Mouse (Mus musculus): ENCODE measurements around the gene Pmpca.
"Not testable (repeated sequence)": the region's sequence is repeated elsewhere in the genome, so short reads cannot be mapped to it uniquely, and the experiment has no call there.

Gene Pmpca

DNA sequence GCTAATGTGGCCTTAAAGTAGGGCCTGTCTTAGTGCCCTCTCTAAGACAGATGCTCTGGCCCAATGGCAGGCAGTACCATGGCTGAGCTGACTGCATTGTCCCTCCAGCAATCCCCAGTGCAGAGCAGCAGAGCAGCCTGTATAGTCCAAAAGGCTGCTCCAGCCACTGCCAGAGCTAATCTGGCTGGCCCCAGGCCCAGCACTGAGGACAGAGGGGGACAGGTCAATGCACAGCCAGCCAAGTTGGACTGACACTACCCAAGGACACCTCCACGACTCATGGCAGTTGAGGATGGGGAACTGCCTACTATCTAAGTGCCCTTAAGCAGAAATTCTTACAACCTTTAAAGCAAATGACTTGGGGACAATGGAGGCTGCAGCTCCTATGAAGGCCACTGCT is 20.6 kb upstream of the Pmpca start:
- no peak for DNase-seq (ENCODE audit: inconsistent ontology term)

DNA sequence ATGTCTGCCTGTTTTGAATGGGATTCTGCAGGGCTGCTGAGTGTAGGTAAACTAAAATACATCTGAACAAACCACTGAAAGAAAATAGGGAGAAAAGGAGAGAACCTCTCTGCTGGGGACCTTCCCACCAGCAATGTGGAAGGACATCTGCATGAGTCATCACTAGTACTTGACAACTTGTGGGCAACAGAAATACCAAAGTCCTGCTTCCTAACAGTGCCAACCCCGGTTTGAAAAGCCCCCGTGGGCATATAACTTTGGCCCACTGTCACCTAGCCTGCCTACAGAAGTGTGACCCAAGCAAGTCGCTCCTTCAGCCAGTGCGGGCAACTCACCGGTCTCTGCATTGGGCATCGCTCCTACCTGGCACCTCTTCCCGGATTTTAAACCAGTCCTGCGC is 16.7 kb upstream of the Pmpca start:
- DNase-seq (ENCODE audit: inconsistent ontology term) = no peak

DNA sequence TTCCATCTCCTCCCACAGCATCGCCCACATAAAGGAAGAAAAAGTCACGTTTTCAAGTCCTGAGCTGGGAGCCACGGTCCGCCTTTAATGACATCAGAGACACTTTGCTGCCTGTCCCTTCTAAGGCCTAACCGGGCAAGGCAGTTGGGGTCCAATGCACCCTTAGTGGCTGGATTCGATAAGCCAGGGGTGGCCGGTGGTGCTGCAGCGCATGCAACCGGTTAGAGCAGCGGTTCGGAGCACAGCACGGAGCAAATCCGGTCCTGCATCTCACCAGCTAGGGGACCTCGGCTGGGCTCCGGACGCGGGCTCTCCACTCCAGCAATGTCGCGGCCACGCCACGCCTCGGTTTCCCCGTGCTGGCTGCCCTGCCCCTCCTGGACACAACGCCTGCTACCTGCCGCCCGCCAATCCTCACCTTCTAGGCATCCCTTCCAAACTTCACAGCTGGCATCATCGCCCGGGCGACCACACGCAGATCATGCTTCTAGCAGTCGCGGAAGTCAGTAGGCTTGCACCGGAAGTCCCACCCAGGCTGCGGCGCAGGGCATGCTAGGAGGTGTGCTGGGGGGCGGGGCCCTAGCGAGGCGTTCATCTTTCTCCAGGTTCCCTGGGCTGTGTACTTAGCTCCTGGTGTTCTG is 8.9 kb upstream of the Pmpca start, which contains the start of gene Snapc4:
Gene Snapc4 (minus strand): TSS at position 523 of the 641 bp plus-strand sequence.
- peak; percentile 85 for DNase-seq (ENCODE audit: inconsistent ontology term)

- not testable (repeated sequence) for DNase-seq (ENCODE audit: inconsistent ontology term)
Observed at GRCm38 (mm10) chr2:26380871-26381270, 8.3 kb upstream of the Pmpca start.

- DNase-seq (ENCODE audit: inconsistent ontology term) = no peak
Observed at GRCm38 (mm10) chr2:26387713-26388112, 1.4 kb upstream of the Pmpca start.

- DNase-seq (ENCODE audit: inconsistent ontology term) = no peak
Observed at GRCm38 (mm10) chr2:26388682-26389153, 421 bp upstream of the Pmpca start.

GRCm38 (mm10) chr2:26390954-26391353 is 1.8 kb downstream of the Pmpca start:
- no peak for DNase-seq (ENCODE audit: inconsistent ontology term)

- DNase-seq (ENCODE audit: inconsistent ontology term) = no peak
Observed at GRCm38 (mm10) chr2:26391617-26392016, 2.5 kb downstream of the Pmpca start.

DNA sequence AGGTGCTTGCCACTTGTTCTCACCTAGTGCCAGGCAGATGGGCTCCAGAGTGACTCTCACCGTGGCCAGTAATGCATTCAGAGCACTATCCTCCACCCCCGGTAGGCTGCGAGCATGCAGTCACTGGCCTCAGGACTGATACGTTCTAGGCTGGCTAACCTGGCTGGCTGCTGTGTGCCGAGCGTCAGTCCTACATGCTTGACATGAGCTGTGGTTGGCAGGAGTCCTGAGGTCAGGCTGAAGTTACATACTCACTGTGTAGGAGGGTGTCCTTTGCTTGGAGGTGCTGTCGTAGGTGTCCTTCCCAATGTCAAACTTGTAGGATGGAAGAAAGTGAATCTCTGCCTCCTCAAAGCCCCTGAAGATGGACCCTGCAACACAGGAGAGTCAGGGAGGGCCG is 9.8 kb downstream of the Pmpca start:
- no peak for DNase-seq (ENCODE audit: inconsistent ontology term)

- DNase-seq (ENCODE audit: inconsistent ontology term) = no peak
Observed at GRCm38 (mm10) chr2:26399647-26400046, 10.5 kb downstream of the Pmpca start.

DNA sequence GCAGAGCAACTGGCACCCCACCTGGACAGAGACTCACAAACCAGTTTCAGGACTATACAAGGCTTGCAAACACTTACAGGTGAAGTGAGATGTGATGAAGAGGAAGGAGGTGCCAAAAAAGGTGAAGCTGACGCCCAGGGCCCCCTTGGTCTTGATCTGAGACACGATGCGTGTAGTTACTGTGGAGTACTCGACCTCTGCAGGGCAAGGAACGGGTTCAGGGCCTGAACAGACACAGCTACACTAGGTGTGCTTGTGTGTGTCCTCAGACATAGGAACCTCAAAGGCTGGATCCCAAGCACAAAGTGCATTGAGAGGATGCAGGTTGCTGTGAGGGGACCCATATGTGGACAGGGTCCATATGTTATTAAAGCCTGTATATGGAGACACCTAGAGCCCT is 11.2 kb downstream of the Pmpca start:
- DNase-seq (ENCODE audit: inconsistent ontology term) = no peak

- DNase-seq (ENCODE audit: inconsistent ontology term) = no peak
Observed at GRCm38 (mm10) chr2:26401023-26401422, 11.9 kb downstream of the Pmpca start.

DNA sequence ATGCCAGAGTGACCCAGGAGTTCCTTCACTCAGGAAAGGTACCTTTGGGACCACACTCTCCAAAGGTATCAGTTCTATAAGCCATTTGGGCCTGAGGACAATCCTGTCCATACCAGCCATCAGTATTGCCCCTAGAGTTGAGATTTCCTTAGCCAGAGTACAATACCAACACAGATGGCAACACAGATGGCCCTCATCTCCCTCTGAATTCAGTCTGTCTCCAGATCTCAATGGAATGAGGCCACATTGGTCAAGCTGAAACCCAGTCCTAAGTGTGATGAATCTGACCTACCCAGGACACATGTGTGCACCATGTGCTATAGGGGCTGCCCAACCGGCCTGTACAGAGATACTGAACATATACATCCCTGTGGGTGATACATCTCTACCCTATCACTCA is 13.1 kb downstream of the Pmpca start:
- no peak for DNase-seq (ENCODE audit: inconsistent ontology term)

DNA sequence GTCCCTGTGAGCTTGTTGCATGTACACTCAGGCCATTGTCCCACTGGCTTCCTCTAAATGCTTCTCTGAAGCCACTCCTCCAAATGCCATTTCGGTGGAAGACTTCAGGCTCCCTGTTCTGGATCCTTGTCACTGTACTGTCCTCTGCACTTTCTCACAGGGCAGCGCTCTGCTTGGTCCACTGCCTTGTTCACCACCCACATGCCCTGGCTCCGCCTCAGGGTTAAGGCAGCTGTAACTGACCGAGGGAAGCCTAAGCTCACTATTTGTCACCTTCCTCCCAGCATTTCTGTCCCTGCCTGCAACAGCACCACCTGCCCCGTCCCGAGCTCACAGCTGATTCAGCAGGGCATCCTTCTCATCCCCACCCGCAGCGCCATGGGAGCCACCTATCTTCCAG is 14.2 kb downstream of the Pmpca start:
- no peak for DNase-seq (ENCODE audit: inconsistent ontology term)

- peak; percentile 98 for DNase-seq (ENCODE audit: inconsistent ontology term)
Observed at GRCm38 (mm10) chr2:26408515-26409356, 19.6 kb downstream of the Pmpca start, which contains the start of gene Inpp5e. Gene Inpp5e, minus strand, starts transcription at chr2:26409203.

DNA sequence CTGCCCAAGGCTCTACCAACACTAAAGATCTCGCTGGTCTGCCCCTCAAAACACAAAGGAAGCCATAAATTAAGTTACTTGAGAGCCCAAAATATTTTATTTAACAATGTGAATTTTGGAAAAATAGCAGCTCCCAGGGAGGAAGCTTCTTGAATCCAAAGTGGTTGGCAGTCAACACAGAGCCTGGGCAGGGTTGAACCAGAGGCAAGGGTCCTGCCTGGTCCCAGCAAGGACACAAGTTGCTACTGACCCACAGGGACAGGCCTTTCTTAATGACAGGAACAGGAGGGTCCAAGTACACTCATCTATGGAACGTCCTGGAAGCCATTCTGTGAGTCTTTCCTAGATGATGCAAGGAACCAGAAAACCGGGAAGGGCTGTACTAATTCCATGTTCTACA is 20.2 kb downstream of the Pmpca start:
- DNase-seq (ENCODE audit: inconsistent ontology term) = no peak

DNA sequence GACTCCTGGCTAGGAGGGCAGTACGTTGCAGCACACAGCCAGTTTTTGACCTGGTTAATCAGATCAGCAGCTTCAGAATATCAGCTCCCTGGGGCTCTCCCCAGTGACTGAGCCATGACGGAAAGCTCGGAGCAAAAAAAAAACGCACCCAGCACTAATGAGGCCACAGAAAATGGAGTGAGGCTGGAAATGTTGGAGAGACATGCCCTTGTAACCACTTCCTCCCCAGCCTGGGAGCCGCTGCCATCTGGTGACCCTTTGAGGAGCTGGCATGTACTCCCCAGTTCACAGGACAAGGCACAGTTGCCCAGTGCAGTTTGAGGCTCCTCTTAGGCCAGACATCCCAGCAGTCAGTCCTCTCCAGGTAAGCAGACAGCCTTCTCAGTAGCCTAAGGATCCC is 21.0 kb downstream of the Pmpca start:
- DNase-seq (ENCODE audit: inconsistent ontology term) = peak; percentile 73

- peak; percentile 86 for DNase-seq (ENCODE audit: inconsistent ontology term)
Observed at GRCm38 (mm10) chr2:26410931-26411411, 21.8 kb downstream of the Pmpca start.

DNA sequence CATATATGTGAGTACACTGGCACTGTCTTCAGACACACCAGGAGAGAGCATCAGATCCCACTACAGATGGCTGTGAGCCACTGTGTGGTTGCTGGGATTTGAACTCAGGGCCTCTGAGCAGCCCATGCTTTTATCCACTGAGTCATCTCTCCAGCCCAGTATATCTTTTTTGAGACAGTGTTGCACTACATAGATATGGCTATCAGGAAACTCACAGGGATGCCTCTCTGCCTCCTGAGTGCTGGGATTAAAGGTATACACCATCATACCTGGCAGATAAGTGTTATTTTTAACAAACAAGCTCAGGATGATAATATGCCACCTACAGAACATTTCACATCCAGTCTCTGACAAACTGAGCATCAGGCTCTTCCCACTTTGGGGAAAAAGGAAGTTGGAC is 27.9 kb downstream of the Pmpca start:
- DNase-seq (ENCODE audit: inconsistent ontology term) = no peak

GRCm38 (mm10) chr2:26418120-26418519 is 29.0 kb downstream of the Pmpca start:
- DNase-seq (ENCODE audit: inconsistent ontology term) = peak; percentile 90

- DNase-seq (ENCODE audit: inconsistent ontology term) = no peak
Observed at GRCm38 (mm10) chr2:26421969-26422368, 32.8 kb downstream of the Pmpca start.

GRCm38 (mm10) chr2:26423086-26423485 is 33.9 kb downstream of the Pmpca start:
- DNase-seq (ENCODE audit: inconsistent ontology term) = no peak

DNA sequence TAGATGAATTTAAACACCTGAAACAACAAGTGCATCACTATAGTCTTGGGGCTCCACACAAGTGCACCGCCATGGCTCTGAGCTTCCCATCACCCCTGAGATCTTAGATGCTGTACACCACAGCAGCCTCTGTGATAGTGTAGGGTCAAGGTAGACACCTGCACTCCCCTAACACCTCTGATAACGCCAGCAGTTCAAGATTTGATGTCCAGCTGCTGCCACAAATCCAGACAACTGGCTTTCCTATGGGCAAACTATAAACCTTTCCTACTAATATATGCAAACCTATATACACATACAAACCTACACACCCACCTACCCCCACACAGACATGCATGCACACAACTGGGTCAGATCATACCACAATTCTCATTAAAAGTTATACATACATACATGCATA is 35.4 kb downstream of the Pmpca start:
- DNase-seq (ENCODE audit: inconsistent ontology term) = no peak
